Mouse (Mus musculus): ENCODE measurements around the gene Nxf3. TPM values are rescaled to one million over a fixed set of nuclear protein-coding genes. Genes with fewer than 3 reads are reported as not detected.

Nxf3 gene
- total RNA-seq, 4 experiments from 2014 or later = not detected

Other genes with a start within 250 kb of the Nxf3 start
- gene Gprasp2, start 246.2 kb downstream of the Nxf3 start, total RNA-seq (2022) = 100 to 1,000 TPM; 190 to 236 (median 213) TPM
- 10 to 100 TPM; 59.6 to 66.4 (median 64.4) TPM for gene Arxes2, start 91.4 kb downstream of the Nxf3 start, total RNA-seq (2022)
- gene Arxes1, start 51.9 kb downstream of the Nxf3 start, total RNA-seq (2022) = 10 to 100 TPM; 26.7 to 40.5 (median 33.8) TPM
- 100 to 1,000 TPM; 274 to 337 (median 308) TPM for gene Bex2, start 17.0 kb downstream of the Nxf3 start, total RNA-seq (2022)
- 10 to 100 TPM; 16.9 to 22.5 (median 19.1) TPM for gene Bex4, start 53.7 kb upstream of the Nxf3 start, total RNA-seq (2022)
- gene Tceal8, start 87.1 kb upstream of the Nxf3 start, total RNA-seq (2022) = 10 to 100 TPM; 30.2 to 41.4 (median 34.4) TPM
- gene Tceal5, start 118.6 kb upstream of the Nxf3 start, total RNA-seq (2022) = 100 to 1,000 TPM in 2 of 4 experiments, 10 to 100 TPM in 2; 74.5 to 139 (median 105) TPM
- gene Tceal7, start 129.5 kb upstream of the Nxf3 start, total RNA-seq (2022) = 1 to 10 TPM in 3 of 4 experiments, under 1 TPM in 1; 0.67 to 2.5 (median 2.0) TPM
- gene Bex1, start 130.3 kb upstream of the Nxf3 start, total RNA-seq (2022) = 10 to 100 TPM; 73.8 to 81.8 (median 79.0) TPM
- gene Tceal9, start 159.8 kb upstream of the Nxf3 start, total RNA-seq (2022) = 10 to 100 TPM; 94.0 to 97.6 (median 95.5) TPM
- 100 to 1,000 TPM; 218 to 305 (median 262) TPM for gene Bex3, start 185.0 kb upstream of the Nxf3 start, total RNA-seq (2022)

All from layer of hippocampus, adult 8-10 months (tissue).